ENCODE assay signal across 8 mouse cellular contexts in genomic region chr8:120421638-120422037, GRCm38 (mm10).
DNase-seq lines count a peak whose midpoint lies in the region; ATAC-seq lines count a peak whose summit lies in the region.

No protein-coding gene starts in this region.

- no peak overlapping the region for H3K4me2 ChIP-seq in neural tube, embryonic 15.5 days
- H3K4me2 ChIP-seq in hindbrain, embryonic 12.5 days (replicated peaks) = no peak overlapping the region

- no peak overlapping the region; the same call in 1 of the 2 replicates for H3K27ac ChIP-seq in neural tube, embryonic 15.5 days (replicated peaks)
- H3K27ac ChIP-seq in hindbrain, embryonic 12.5 days = peak overlapping the region; percentile 77

- DNase-seq in adrenal gland, adult 2 months = peak; percentile 79
- no peak for DNase-seq in adrenal gland, adult 18-20 months (ENCODE audit: low spot score in 2 of 2)
- peak; percentile 82 for DNase-seq in neural tube, embryonic 10.5 days (ENCODE audit: extremely low spot score, low spot score)
- no peak for DNase-seq in spleen, adult 12 weeks (ENCODE audit: low spot score)
- DNase-seq in layer of hippocampus, postnatal 14 days (ENCODE audit: low spot score in 2 of 2) = no peak
- no peak for DNase-seq in left cerebral cortex, postnatal 14 days (ENCODE audit: low spot score in 2 of 2)

- H3K9ac ChIP-seq in neural tube, embryonic 15.5 days (replicated peaks) = no peak overlapping the region
- no peak overlapping the region for H3K9ac ChIP-seq in hindbrain, embryonic 12.5 days

- intact Hi-C loops in left cerebral cortex, postnatal 14 days (cut with DNase I) = no loop called here

- 12% methylated on average over 9 of the region's 9 CpGs for WGBS in neural tube, embryonic 15.5 days
- WGBS in hindbrain, embryonic 12.5 days = 7% methylated on average over 9 of the region's 9 CpGs

- ATAC-seq in neural tube, embryonic 15.5 days (ENCODE audit: low FRiP score) = no peak
- ATAC-seq in hindbrain, embryonic 12.5 days (ENCODE audit: low FRiP score) = no peak

- H3K27me3 ChIP-seq in neural tube, embryonic 15.5 days (replicated peaks) = no peaks in the 10 kb centered on the region
- 0 out of 2 replicates have a peak, but pooled peaks cover 3% of the 10 kb centered on the region for H3K27me3 ChIP-seq in hindbrain, embryonic 12.5 days

- H3K4me3 ChIP-seq in neural tube, embryonic 15.5 days (replicated peaks) = no peak overlapping the region
- H3K4me3 ChIP-seq in hindbrain, embryonic 12.5 days = no peak overlapping the region

- H3K36me3 ChIP-seq in neural tube, embryonic 15.5 days = no peaks in the 10 kb centered on the region
- H3K36me3 ChIP-seq in hindbrain, embryonic 12.5 days = no peaks in the 10 kb centered on the region

- peaks cover 87% of the 10 kb centered on the region for H3K4me1 ChIP-seq in neural tube, embryonic 15.5 days
- peaks cover 99% of the 10 kb centered on the region for H3K4me1 ChIP-seq in hindbrain, embryonic 12.5 days

- no peaks in the 10 kb centered on the region for H3K9me3 ChIP-seq in neural tube, embryonic 15.5 days (replicated peaks)
- H3K9me3 ChIP-seq in hindbrain, embryonic 12.5 days (replicated peaks) = no peaks in the 10 kb centered on the region

Comparison
In these comparisons a context has a peak if more than half of its experiments do, and no peak if none do; other contexts are left out.
1. DNase-seq: peak in adrenal gland, adult 2 months (single experiment) and neural tube, embryonic 10.5 days (single experiment); none in adrenal gland, adult 18-20 months (0 of 2), spleen, adult 12 weeks (single experiment), layer of hippocampus, postnatal 14 days (0 of 2) and left cerebral cortex, postnatal 14 days (0 of 2).